Mouse (Mus musculus): ENCODE measurements around the gene Trim61. TPM values are rescaled to one million over a fixed set of nuclear protein-coding genes. Genes with fewer than 3 reads are reported as not detected.
"Not testable (repeated sequence)": the region's sequence is repeated elsewhere in the genome, so short reads cannot be mapped to it uniquely, and the experiment has no call there.

The Trim61 gene
- total RNA-seq, 1 experiment from 2014 or later: not detected

DNA sequence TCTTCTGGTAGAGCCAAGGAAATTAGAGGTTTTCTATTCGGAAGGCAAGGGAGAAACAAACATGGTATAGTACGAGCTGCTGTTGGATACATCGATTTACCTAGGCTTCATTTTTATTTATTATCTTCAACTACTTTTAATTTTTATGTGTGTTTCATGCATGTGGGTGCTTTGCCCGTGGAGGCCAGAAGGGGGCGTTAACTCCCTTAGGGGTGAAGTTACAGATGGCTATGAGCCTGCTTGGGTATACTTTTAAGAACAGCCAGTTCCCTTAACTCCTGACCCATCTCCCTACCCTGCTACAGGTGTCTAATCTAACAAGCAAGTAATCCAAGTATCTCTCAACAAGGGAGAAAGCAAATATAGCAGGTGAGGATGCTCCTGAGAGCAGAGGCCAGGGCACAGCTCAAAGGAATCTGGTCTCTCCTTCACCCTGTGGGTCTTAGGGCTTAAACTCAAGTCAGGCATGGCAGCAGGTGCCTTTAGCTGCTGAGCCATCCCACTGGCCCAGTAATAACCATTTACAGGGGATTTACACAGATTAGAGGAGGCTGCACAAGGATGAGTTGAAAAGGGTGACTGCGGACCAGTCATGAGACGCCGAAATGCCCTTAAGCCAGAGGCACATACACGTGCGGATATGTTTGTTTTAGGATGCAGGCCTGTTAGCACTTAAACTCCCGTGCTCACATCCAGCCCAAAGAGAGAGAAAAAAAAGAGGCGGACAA is 10.8 kb upstream of the Trim61 start:
- ATAC-seq (replicated peaks in 1 of 2; ENCODE audit: insufficient read depth in 1 of 2, low FRiP score in 2 of 2, low TSS enrichment in 1 of 2, low read depth in 1 of 2, poor library complexity in 2 of 2, severe bottlenecking in 2 of 2): no peak

DNA sequence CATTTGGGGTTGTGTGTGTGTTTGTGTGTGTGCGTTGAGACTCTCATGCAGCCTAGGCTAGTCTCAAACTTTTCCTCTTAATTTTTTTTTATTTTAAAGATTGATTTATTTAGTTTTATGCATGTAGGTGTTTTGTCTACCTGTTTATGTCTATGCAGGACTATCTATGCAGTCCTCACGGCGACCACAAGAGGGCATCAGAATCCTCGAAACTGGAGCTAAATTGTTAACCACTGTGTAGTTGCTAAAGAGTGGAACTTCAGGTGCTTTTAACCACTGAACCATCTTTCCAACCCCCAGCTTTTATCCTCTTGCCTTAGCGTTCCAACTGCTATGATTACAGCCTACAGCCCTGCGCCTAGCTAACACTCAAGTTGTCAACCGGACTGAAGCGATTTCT is 4.2 kb upstream of the Trim61 start:
- ATAC-seq (replicated peaks in 1 of 2; ENCODE audit: insufficient read depth in 1 of 2, low FRiP score in 2 of 2, low TSS enrichment in 1 of 2, low read depth in 1 of 2, poor library complexity in 2 of 2, severe bottlenecking in 2 of 2): peak; percentile 32 to 56; a peak in 3 of 4 replicates

GRCm38 (mm10) chr8:65007616-65008015 is 10.7 kb downstream of the Trim61 start:
- not testable (repeated sequence) for ATAC-seq (replicated peaks in 1 of 2; ENCODE audit: insufficient read depth in 1 of 2, low FRiP score in 2 of 2, low TSS enrichment in 1 of 2, low read depth in 1 of 2, poor library complexity in 2 of 2, severe bottlenecking in 2 of 2)

GRCm38 (mm10) chr8:64998806-64999365 is 19.4 kb downstream of the Trim61 start:
- no peak for ATAC-seq (replicated peaks in 1 of 2; ENCODE audit: insufficient read depth in 1 of 2, low FRiP score in 2 of 2, low TSS enrichment in 1 of 2, low read depth in 1 of 2, poor library complexity in 2 of 2, severe bottlenecking in 2 of 2)

- ATAC-seq (replicated peaks in 1 of 2; ENCODE audit: insufficient read depth in 1 of 2, low FRiP score in 2 of 2, low TSS enrichment in 1 of 2, low read depth in 1 of 2, poor library complexity in 2 of 2, severe bottlenecking in 2 of 2): no peak
Observed at GRCm38 (mm10) chr8:64987731-64988130, 30.6 kb downstream of the Trim61 start, which contains the start of gene Trim75. TSS of gene Trim75 (minus strand) at chr8:64987831.

- no peak for ATAC-seq (replicated peaks in 1 of 2; ENCODE audit: insufficient read depth in 1 of 2, low FRiP score in 2 of 2, low TSS enrichment in 1 of 2, low read depth in 1 of 2, poor library complexity in 2 of 2, severe bottlenecking in 2 of 2)
Observed at GRCm38 (mm10) chr8:64983150-64983897, 35.0 kb downstream of the Trim61 start.

Other genes with a start within 250 kb of the Trim61 start
- gene Klhl2, start 168.5 kb downstream of the Trim61 start, total RNA-seq (2017): 20.2 and 21.3 TPM in 2 replicates
- gene Tmem192, start 71.3 kb downstream of the Trim61 start, total RNA-seq (2017): 12.3 and 16.9 TPM in 2 replicates
- gene Trim75, start 30.7 kb downstream of the Trim61 start, total RNA-seq (2017): not detected in 2 replicates
- not detected in 2 replicates for gene Trim60, start 61 bp upstream of the Trim61 start, total RNA-seq (2017)
- not detected in 2 replicates for gene Apela, start 18.8 kb upstream of the Trim61 start, total RNA-seq (2017)
- gene Gm10663, start 56.5 kb upstream of the Trim61 start, total RNA-seq (2017): not detected in 2 replicates
- gene BC030870, start 111.0 kb upstream of the Trim61 start, total RNA-seq (2017): not detected in 2 replicates

Measured in hematopoietic stem cell, adult 5-6 weeks (primary cell).